Mouse (Mus musculus) forebrain, embryonic 13.5 days (tissue): Measurements from ENCODE around the gene Adam8. TPM values are rescaled to one million over a fixed set of nuclear protein-coding genes. Genes with fewer than 3 reads are reported as not detected.

Experiments used
- ATAC-seq: fragments of 200-750 bp; cut with Nextera tagmentation; 2 replicates; pipeline ENCODE4 v1.8.0; 2017
- H3K27ac ChIP-seq: fragments of 300-500 bp; sonication (generic); 2 replicates; pipeline ENCODE4 v1.5.1; 2015; ENCODE audit warnings: inconsistent platforms, mild to moderate bottlenecking, moderate library complexity
- H3K27me3 ChIP-seq: fragments of 300-500 bp; sonication (generic); 2 replicates; pipeline ENCODE4 v1.6.1; 2015; ENCODE audit warnings: mild to moderate bottlenecking, inconsistent platforms
- H3K36me3 ChIP-seq: fragments of 300-500 bp; sonication (generic); 2 replicates; pipeline ENCODE4 v1.6.1; 2015; ENCODE audit warnings: mild to moderate bottlenecking, inconsistent platforms; ENCODE audit not compliant: poor library complexity, severe bottlenecking
- H3K4me1 ChIP-seq: fragments of 300-500 bp; sonication (generic); 2 replicates; pipeline ENCODE4 v1.6.1; 2015; ENCODE audit warnings: inconsistent platforms
- H3K4me2 ChIP-seq: fragments of 300-500 bp; sonication (generic); 2 replicates; pipeline ENCODE4 v1.6.1; 2015; ENCODE audit warnings: inconsistent platforms, mild to moderate bottlenecking, moderate library complexity
- H3K4me3 ChIP-seq: fragments of 300-500 bp; sonication (generic); 2 replicates; pipeline ENCODE4 v1.5.1; 2015; ENCODE audit warnings: mild to moderate bottlenecking, inconsistent platforms
- H3K9ac ChIP-seq: fragments of 300-500 bp; sonication (generic); 2 replicates; pipeline ENCODE4 v1.6.1; 2015; ENCODE audit warnings: mild to moderate bottlenecking, inconsistent platforms
- H3K9me3 ChIP-seq: fragments of 300-500 bp; sonication (generic); replicated peaks from 2 replicates; pipeline ENCODE4 v1.6.1; 2016; ENCODE audit warnings: inconsistent platforms
- WGBS: fragments of 180-500 bp; shearing (Covaris S2); methylation state at CpG from one replicate; pipeline ENCODE4 v1.1.7; 2015; 5-methylcytosine and 5-hydroxymethylcytosine counted together
- polyA plus RNA-seq: library from polyadenylated mRNA; unstranded; fragments of >200 nt; fragmentation: Nextera tagmentation; extraction: Ambion mirVana; gene quantifications from 2 replicates; pipeline ENCODE4 v1.2.1, GENCODE M21; 2015

The Adam8 gene
- polyA plus RNA-seq, 1 experiment from 2014 or later = 3.9 TPM

- ATAC-seq = no peak
- Histone ChIP-seq H3K9me3 (no peaks in the 10 kb centered on the region), H3K27me3 (0 out of 2 replicates have a peak, but pooled peaks cover 2% of the 10 kb centered on the region), H3K27ac (no peak overlapping the region), H3K4me3 (no peak overlapping the region), H3K4me2 (no peak overlapping the region), H3K4me1 (peaks cover 13% of the 10 kb centered on the region), H3K9ac (no peak overlapping the region), H3K36me3 (no peaks in the 10 kb centered on the region)
- 64% methylated on average over 5 of the region's 5 CpGs for WGBS
These were observed 16.9 kb downstream of the Adam8 start for GRCm38 (mm10) chr7:139975471-139975870.

- no peaks in the 10 kb centered on the region for H3K9me3 ChIP-seq
- peaks cover 12% of the 10 kb centered on the region for H3K4me1 ChIP-seq
- H3K9ac ChIP-seq = no peak overlapping the region
- 0 out of 2 replicates have a peak, but pooled peaks cover 2% of the 10 kb centered on the region for H3K27me3 ChIP-seq
- 89% methylated on average over 10 of the region's 10 CpGs for WGBS
- H3K27ac ChIP-seq = no peak overlapping the region
- H3K36me3 ChIP-seq = no peaks in the 10 kb centered on the region
- H3K4me2 ChIP-seq = no peak overlapping the region
- H3K4me3 ChIP-seq = no peak overlapping the region
- ATAC-seq = no peak
These were observed 18.1 kb downstream of the Adam8 start for GRCm38 (mm10) chr7:139974307-139974706.

GRCm38 (mm10) chr7:139972923-139973331 lies 19.4 kb downstream of the Adam8 start:
- no peak overlapping the region for H3K27ac ChIP-seq
- no peak for ATAC-seq
- H3K36me3 ChIP-seq = no peaks in the 10 kb centered on the region
- H3K9me3 ChIP-seq = no peaks in the 10 kb centered on the region
- H3K9ac ChIP-seq = no peak overlapping the region
- H3K4me1 ChIP-seq = peaks cover 2% of the 10 kb centered on the region
- H3K4me2 ChIP-seq = no peak overlapping the region
- H3K4me3 ChIP-seq = no peak overlapping the region
- H3K27me3 ChIP-seq = 0 out of 2 replicates have a peak, but pooled peaks cover 7% of the 10 kb centered on the region

GRCm38 (mm10) chr7:139971436-139971835 lies 20.9 kb downstream of the Adam8 start:
- no peaks in the 10 kb centered on the region for H3K36me3 ChIP-seq
- WGBS = 76% methylated on average over 6 of the region's 6 CpGs

GRCm38 (mm10) chr7:139970979-139971378 lies 21.4 kb downstream of the Adam8 start:
- no peak for ATAC-seq
- H3K4me1 ChIP-seq = no peaks in the 10 kb centered on the region

More at GRCm38 (mm10) chr7:139971436-139971835, 20.9 kb downstream of the Adam8 start:
- Histone ChIP-seq H3K9ac (no peak overlapping the region), H3K27ac (no peak overlapping the region), H3K4me3 (no peak overlapping the region), H3K27me3 (0 out of 2 replicates have a peak, but pooled peaks cover 7% of the 10 kb centered on the region), H3K4me2 (no peak overlapping the region), H3K4me1 (no peaks in the 10 kb centered on the region), H3K9me3 (no peaks in the 10 kb centered on the region)
- ATAC-seq = no peak

GRCm38 (mm10) chr7:139970216-139970919 lies 22.0 kb downstream of the Adam8 start:
- no peak for ATAC-seq
- no peaks in the 10 kb centered on the region for H3K4me1 ChIP-seq
- H3K4me3 ChIP-seq = no peak overlapping the region
- H3K27me3 ChIP-seq = 0 out of 2 replicates have a peak, but pooled peaks cover 5% of the 10 kb centered on the region
- no peaks in the 10 kb centered on the region for H3K9me3 ChIP-seq
- 83% methylated on average over 10 of the region's 10 CpGs for WGBS
- H3K36me3 ChIP-seq = no peaks in the 10 kb centered on the region
- H3K4me2 ChIP-seq = no peak overlapping the region
- no peak overlapping the region for H3K27ac ChIP-seq
- H3K9ac ChIP-seq = no peak overlapping the region

More at GRCm38 (mm10) chr7:139970979-139971378, 21.4 kb downstream of the Adam8 start:
- Histone ChIP-seq H3K9me3 (no peaks in the 10 kb centered on the region), H3K9ac (no peak overlapping the region), H3K4me3 (no peak overlapping the region), H3K27me3 (0 out of 2 replicates have a peak, but pooled peaks cover 7% of the 10 kb centered on the region), H3K4me2 (no peak overlapping the region), H3K27ac (no peak overlapping the region), H3K36me3 (no peaks in the 10 kb centered on the region)
- 73% methylated on average over 5 of the region's 5 CpGs for WGBS

- Histone ChIP-seq H3K4me1 (no peaks in the 10 kb centered on the region), H3K27ac (no peak overlapping the region), H3K36me3 (no peaks in the 10 kb centered on the region), H3K27me3 (0 out of 2 replicates have a peak, but pooled peaks cover 5% of the 10 kb centered on the region), H3K9ac (no peak overlapping the region), H3K4me2 (no peak overlapping the region), H3K4me3 (no peak overlapping the region), H3K9me3 (no peaks in the 10 kb centered on the region)
- 32% methylated on average over 10 of the region's 10 CpGs for WGBS
- peak; percentile 43 for ATAC-seq
These were observed 22.8 kb downstream of the Adam8 start for GRCm38 (mm10) chr7:139969348-139970130.

GRCm38 (mm10) chr7:139968428-139968827 lies 23.9 kb downstream of the Adam8 start:
- Histone ChIP-seq H3K27me3 (0 out of 2 replicates have a peak, but pooled peaks cover 5% of the 10 kb centered on the region), H3K27ac (no peak overlapping the region), H3K4me3 (no peak overlapping the region), H3K9ac (no peak overlapping the region), H3K36me3 (no peaks in the 10 kb centered on the region), H3K9me3 (no peaks in the 10 kb centered on the region), H3K4me1 (no peaks in the 10 kb centered on the region), H3K4me2 (no peak overlapping the region)
- ATAC-seq = no peak
- WGBS = 41% methylated on average over 5 of the region's 5 CpGs

GRCm38 (mm10) chr7:139967175-139967574 lies 25.2 kb downstream of the Adam8 start:
- Histone ChIP-seq H3K4me1 (no peaks in the 10 kb centered on the region), H3K36me3 (no peaks in the 10 kb centered on the region), H3K27me3 (0 out of 2 replicates have a peak, but pooled peaks cover 5% of the 10 kb centered on the region), H3K4me3 (no peak overlapping the region), H3K27ac (no peak overlapping the region), H3K9me3 (no peaks in the 10 kb centered on the region), H3K9ac (no peak overlapping the region), H3K4me2 (no peak overlapping the region)
- ATAC-seq = no peak
- WGBS = 10% methylated on average over 4 of the region's 4 CpGs

GRCm38 (mm10) chr7:139963814-139964213 lies 28.5 kb downstream of the Adam8 start:
- Histone ChIP-seq H3K4me2 (no peak overlapping the region), H3K4me3 (no peak overlapping the region), H3K4me1 (no peaks in the 10 kb centered on the region), H3K27me3 (peaks cover 14% of the 10 kb centered on the region; the same call in 1 of the 2 replicates), H3K27ac (no peak overlapping the region), H3K9ac (no peak overlapping the region), H3K36me3 (no peaks in the 10 kb centered on the region), H3K9me3 (no peaks in the 10 kb centered on the region)
- no peak for ATAC-seq
- 63% methylated on average over 4 of the region's 4 CpGs for WGBS

GRCm38 (mm10) chr7:139961141-139961540 lies 31.2 kb downstream of the Adam8 start:
- no peak for ATAC-seq
- WGBS = 85% methylated on average over 10 of the region's 10 CpGs

GRCm38 (mm10) chr7:139957958-139958357 lies 34.4 kb downstream of the Adam8 start:
- H3K27me3 ChIP-seq = peaks cover 27% of the 10 kb centered on the region
- H3K27ac ChIP-seq = no peak overlapping the region
- H3K9ac ChIP-seq = no peak overlapping the region
- H3K9me3 ChIP-seq = no peaks in the 10 kb centered on the region
- no peak overlapping the region for H3K4me2 ChIP-seq
- H3K36me3 ChIP-seq = no peaks in the 10 kb centered on the region
- 37% methylated on average over 11 of the region's 11 CpGs for WGBS
- peaks cover 6% of the 10 kb centered on the region; the same call in 1 of the 2 replicates for H3K4me1 ChIP-seq
- ATAC-seq = no peak
- H3K4me3 ChIP-seq = no peak overlapping the region

More at GRCm38 (mm10) chr7:139961141-139961540, 31.2 kb downstream of the Adam8 start:
- H3K9ac ChIP-seq = no peak overlapping the region
- peaks cover 6% of the 10 kb centered on the region; the same call in 1 of the 2 replicates for H3K4me1 ChIP-seq
- H3K27me3 ChIP-seq = peaks cover 22% of the 10 kb centered on the region
- no peaks in the 10 kb centered on the region for H3K36me3 ChIP-seq
- no peaks in the 10 kb centered on the region for H3K9me3 ChIP-seq
- no peak overlapping the region for H3K4me2 ChIP-seq
- H3K27ac ChIP-seq = no peak overlapping the region
- no peak overlapping the region for H3K4me3 ChIP-seq
